Mouse (Mus musculus) frontal cortex, postnatal 25 days (tissue): ENCODE data around the gene Map2k2.
A peak's percentile ranks its signal among the peaks of the same experiment; 100 is the strongest.
"Not testable (repeated sequence)": the region's sequence is repeated elsewhere in the genome, so short reads cannot be mapped to it uniquely, and the experiment has no call there.

Source experiments
- DNase-seq, 2 experiments: peaks; one replicate each; pipeline ENCODE4 v3.0.0; 2022; ENCODE audit warnings: low spot score in 2 of 2

The Map2k2 gene

GRCm38 (mm10) chr10:81105565-81106112, at the start of gene Map2k2:
TSS of gene Map2k2 (plus strand) at chr10:81105915.
- peak; percentile 88 for DNase-seq

GRCm38 (mm10) chr10:81057406-81058130, 48.1 kb upstream of the Map2k2 start:
- DNase-seq, result no peak

- DNase-seq, result no peak
Measured at GRCm38 (mm10) chr10:81058896-81059295, 46.8 kb upstream of the Map2k2 start.

- DNase-seq, result peak; percentile 98 to 99
Measured at GRCm38 (mm10) chr10:81059603-81060543, 45.8 kb upstream of the Map2k2 start, which contains the start of gene Sgta. TSS of gene Sgta (minus strand) at chr10:81060181.

GRCm38 (mm10) chr10:81062710-81063109, 43.0 kb upstream of the Map2k2 start:
- no peak for DNase-seq

GRCm38 (mm10) chr10:81064519-81064918, 41.2 kb upstream of the Map2k2 start:
- not testable (repeated sequence) for DNase-seq

GRCm38 (mm10) chr10:81068706-81069105, 37.0 kb upstream of the Map2k2 start:
- no peak for DNase-seq

- DNase-seq, result peak; percentile 86 to 93
Measured at GRCm38 (mm10) chr10:81069836-81070235, 35.9 kb upstream of the Map2k2 start, which contains the start of gene Thop1. TSS of gene Thop1 (plus strand) at chr10:81070035.

GRCm38 (mm10) chr10:81072290-81072689, 33.4 kb upstream of the Map2k2 start:
- no peak for DNase-seq

GRCm38 (mm10) chr10:81073464-81073863, 32.3 kb upstream of the Map2k2 start:
- no peak for DNase-seq

- DNase-seq, result no peak
Measured at GRCm38 (mm10) chr10:81075734-81076133, 30.0 kb upstream of the Map2k2 start.

- no peak for DNase-seq
Measured at GRCm38 (mm10) chr10:81076356-81076755, 29.4 kb upstream of the Map2k2 start.

- DNase-seq, result no peak
Measured at GRCm38 (mm10) chr10:81077916-81078315, 27.8 kb upstream of the Map2k2 start.

- no peak for DNase-seq
Measured at GRCm38 (mm10) chr10:81080008-81080655, 25.6 kb upstream of the Map2k2 start.

GRCm38 (mm10) chr10:81082168-81082960, 23.4 kb upstream of the Map2k2 start:
- DNase-seq, result peak; percentile 66 to 72

GRCm38 (mm10) chr10:81087021-81087420, 18.7 kb upstream of the Map2k2 start:
- DNase-seq, result no peak

GRCm38 (mm10) chr10:81089216-81089615, 16.5 kb upstream of the Map2k2 start:
- no peak for DNase-seq

GRCm38 (mm10) chr10:81090621-81091020, 15.1 kb upstream of the Map2k2 start:
- DNase-seq, result no peak

GRCm38 (mm10) chr10:81092465-81093250, 13.1 kb upstream of the Map2k2 start:
- DNase-seq, result no peak
